In genomic region chr13:60268256-60268655, GRCm38 (mm10) we compare ENCODE assay signal across 15 mouse cellular contexts.
A peak's percentile ranks its signal among the peaks of the same experiment; 100 is the strongest.
DNase-seq lines count a peak whose midpoint lies in the region; ATAC-seq and TF ChIP-seq lines count a peak whose summit lies in the region.
"Had no signal": no experiment of that assay in that cellular context is flagged by ENCODE, and none has a peak within 500 bp of the region (broad histone marks: within the 10 kb centered on the region; RNA-seq: fewer than 3 reads in every experiment).

No protein-coding gene starts in this region.

- H3K4me2 ChIP-seq in kidney, embryonic 16.5 days (replicated peaks; ENCODE audit: low read depth, low read length), result peak overlapping the region; percentile 33
- H3K4me2 ChIP-seq in intestine, embryonic 16.5 days (ENCODE audit: low read depth, low read length), result no peak overlapping the region
- no peak overlapping the region for H3K4me2 ChIP-seq in stomach, embryonic 14.5 days (replicated peaks; ENCODE audit: low read depth, low read length)
- H3K4me2 ChIP-seq in midbrain, embryonic 13.5 days (replicated peaks), result no peak overlapping the region
- H3K4me2 ChIP-seq: liver, embryonic 11.5 days had no signal

- no peaks in the 10 kb centered on the region for H3K36me3 ChIP-seq in kidney, embryonic 16.5 days (ENCODE audit: insufficient read depth, low read length)
- H3K36me3 ChIP-seq in intestine, embryonic 16.5 days (ENCODE audit: control insufficient read depth, insufficient read depth, low read length), result no peaks in the 10 kb centered on the region
- H3K36me3 ChIP-seq in stomach, embryonic 14.5 days (ENCODE audit: control insufficient read depth, insufficient read depth, low read length), result no peaks in the 10 kb centered on the region
- H3K36me3 ChIP-seq in midbrain, embryonic 13.5 days, result no peaks in the 10 kb centered on the region

- WGBS in kidney, embryonic 16.5 days, result 63% methylated on average over 11 of the region's 11 CpGs
- 78% methylated on average over 11 of the region's 11 CpGs for WGBS in intestine, embryonic 16.5 days
- 75% methylated on average over 11 of the region's 11 CpGs for WGBS in stomach, embryonic 14.5 days
- WGBS in midbrain, embryonic 13.5 days, result 83% methylated on average over 11 of the region's 11 CpGs

- H3K27ac ChIP-seq in gastrocnemius, adult 2 months, result peak overlapping the region; percentile 68; the same call in 1 of the 2 replicates
- H3K27ac ChIP-seq in kidney, embryonic 16.5 days (ENCODE audit: low read length), result peak overlapping the region; percentile 78
- H3K27ac ChIP-seq in intestine, embryonic 16.5 days (ENCODE audit: low read length), result peak overlapping the region; percentile 20
- H3K27ac ChIP-seq in stomach, embryonic 14.5 days (ENCODE audit: low read length), result peak overlapping the region; percentile 52
- no peak overlapping the region for H3K27ac ChIP-seq in midbrain, embryonic 13.5 days
- H3K27ac ChIP-seq: heart, adult 2 months had no signal

- no peak for TF ChIP-seq CTCF in gastrocnemius, adult 2 months (IDR thresholded peaks at IDR 0.05)

- H3K4me1 ChIP-seq in kidney, embryonic 16.5 days (ENCODE audit: insufficient read depth, low read length), result peaks cover 43% of the 10 kb centered on the region
- H3K4me1 ChIP-seq in intestine, embryonic 16.5 days (ENCODE audit: control insufficient read depth, insufficient read depth, low read length), result peaks cover 8% of the 10 kb centered on the region
- peaks cover 15% of the 10 kb centered on the region for H3K4me1 ChIP-seq in stomach, embryonic 14.5 days (ENCODE audit: control insufficient read depth, insufficient read depth, low read length)
- no peaks in the 10 kb centered on the region; the same call in 1 of the 2 replicates for H3K4me1 ChIP-seq in midbrain, embryonic 13.5 days (replicated peaks)

- H3K9ac ChIP-seq in kidney, embryonic 16.5 days (replicated peaks; ENCODE audit: low read length), result no peak overlapping the region
- no peak overlapping the region for H3K9ac ChIP-seq in intestine, embryonic 16.5 days (ENCODE audit: low read depth, low read length)
- no peak overlapping the region for H3K9ac ChIP-seq in stomach, embryonic 14.5 days (replicated peaks; ENCODE audit: low read depth, low read length)
- H3K9ac ChIP-seq in midbrain, embryonic 13.5 days (replicated peaks), result no peak overlapping the region
- H3K9ac ChIP-seq: hindbrain, embryonic 14.5 days had no signal

- no peak for ATAC-seq in kidney, embryonic 16.5 days (ENCODE audit: low FRiP score, low TSS enrichment)
- ATAC-seq in intestine, embryonic 16.5 days, result no peak
- ATAC-seq in stomach, embryonic 14.5 days (ENCODE audit: insufficient number of reproducible peaks, insufficient read depth, low FRiP score, low read depth), result no peak
- no peak for ATAC-seq in midbrain, embryonic 13.5 days

- no peak for DNase-seq in gastrocnemius, adult 2 months
- no peak for DNase-seq in gastrocnemius, postnatal 4 days (ENCODE audit: low spot score in 2 of 2)
- DNase-seq in kidney, adult 18-20 months, result no peak
- DNase-seq in cerebellum, postnatal 10 days, result no peak
- DNase-seq: adrenal gland, adult 8-10 months; layer of hippocampus, adult 9-11 months; lung, adult 2 months; thymus, adult 18-20 months had no signal

- H3K27me3 ChIP-seq in kidney, embryonic 16.5 days (ENCODE audit: insufficient read depth, low read length), result no peaks in the 10 kb centered on the region
- H3K27me3 ChIP-seq in intestine, embryonic 16.5 days (replicated peaks; ENCODE audit: control insufficient read depth, insufficient read depth, low read length), result no peaks in the 10 kb centered on the region
- no peaks in the 10 kb centered on the region for H3K27me3 ChIP-seq in stomach, embryonic 14.5 days (ENCODE audit: control insufficient read depth, insufficient read depth, low read length)
- H3K27me3 ChIP-seq in midbrain, embryonic 13.5 days, result no peaks in the 10 kb centered on the region

- peak overlapping the region; percentile 53 for H3K4me3 ChIP-seq in gastrocnemius, adult 2 months
- H3K4me3 ChIP-seq in kidney, embryonic 16.5 days (ENCODE audit: low read length), result no peak overlapping the region
- no peak overlapping the region for H3K4me3 ChIP-seq in intestine, embryonic 16.5 days (ENCODE audit: low read length)
- H3K4me3 ChIP-seq in stomach, embryonic 14.5 days (ENCODE audit: low read depth, low read length), result no peak overlapping the region
- no peak overlapping the region for H3K4me3 ChIP-seq in midbrain, embryonic 13.5 days (replicated peaks)
- H3K4me3 ChIP-seq: heart, adult 2 months had no signal

- intact Hi-C loops in gastrocnemius, adult 2 months (cut with DNase I), result no loop called here

- H3K9me3 ChIP-seq in kidney, embryonic 16.5 days (ENCODE audit: low read length), result no peaks in the 10 kb centered on the region
- H3K9me3 ChIP-seq in intestine, embryonic 16.5 days (ENCODE audit: control insufficient read depth, low read length), result no peaks in the 10 kb centered on the region
- no peaks in the 10 kb centered on the region for H3K9me3 ChIP-seq in stomach, embryonic 14.5 days (ENCODE audit: control insufficient read depth, low read depth, low read length)
- H3K9me3 ChIP-seq in midbrain, embryonic 13.5 days, result no peaks in the 10 kb centered on the region
